Mouse (Mus musculus) gastrocnemius, adult 2 months (tissue): ENCODE data around the gene Tbc1d16. TPM values are rescaled to one million over a fixed set of nuclear protein-coding genes. Genes with fewer than 3 reads are reported as not detected.

Source experiments
- DNase-seq: peaks from one replicate; pipeline ENCODE4 v3.0.0; 2022
- H3K27ac ChIP-seq: fragments of 200-600 bp; 2 replicates; pipeline ENCODE4 v1.8.1; 2022; ENCODE audit warnings: mild to moderate bottlenecking
- H3K4me3 ChIP-seq: fragments of 200-600 bp; 2 replicates; pipeline ENCODE4 v1.8.1; 2022; ENCODE audit warnings: mild to moderate bottlenecking, moderate library complexity
- CTCF ChIP-seq: fragments of 200-600 bp; IDR thresholded peaks from 2 replicates; pipeline ENCODE4 v1.8.1; 2022; ENCODE audit warnings: antibody characterized with exemption, mild to moderate bottlenecking, moderate library complexity
- intact Hi-C: fragments of 180-260 bp; cut with DNase I; formaldehyde crosslinking; loops from one replicate; pipeline ENCODE4 v1.15.1; 2025
- total RNA-seq, 2 experiments: library from RNA; stranded (reverse); gene quantifications; 2 replicates each; pipeline ENCODE4 v1.2.3; 2021

The Tbc1d16 gene
- total RNA-seq, 2 experiments from 2014 or later: 30.7 to 36.6 TPM

DNA sequence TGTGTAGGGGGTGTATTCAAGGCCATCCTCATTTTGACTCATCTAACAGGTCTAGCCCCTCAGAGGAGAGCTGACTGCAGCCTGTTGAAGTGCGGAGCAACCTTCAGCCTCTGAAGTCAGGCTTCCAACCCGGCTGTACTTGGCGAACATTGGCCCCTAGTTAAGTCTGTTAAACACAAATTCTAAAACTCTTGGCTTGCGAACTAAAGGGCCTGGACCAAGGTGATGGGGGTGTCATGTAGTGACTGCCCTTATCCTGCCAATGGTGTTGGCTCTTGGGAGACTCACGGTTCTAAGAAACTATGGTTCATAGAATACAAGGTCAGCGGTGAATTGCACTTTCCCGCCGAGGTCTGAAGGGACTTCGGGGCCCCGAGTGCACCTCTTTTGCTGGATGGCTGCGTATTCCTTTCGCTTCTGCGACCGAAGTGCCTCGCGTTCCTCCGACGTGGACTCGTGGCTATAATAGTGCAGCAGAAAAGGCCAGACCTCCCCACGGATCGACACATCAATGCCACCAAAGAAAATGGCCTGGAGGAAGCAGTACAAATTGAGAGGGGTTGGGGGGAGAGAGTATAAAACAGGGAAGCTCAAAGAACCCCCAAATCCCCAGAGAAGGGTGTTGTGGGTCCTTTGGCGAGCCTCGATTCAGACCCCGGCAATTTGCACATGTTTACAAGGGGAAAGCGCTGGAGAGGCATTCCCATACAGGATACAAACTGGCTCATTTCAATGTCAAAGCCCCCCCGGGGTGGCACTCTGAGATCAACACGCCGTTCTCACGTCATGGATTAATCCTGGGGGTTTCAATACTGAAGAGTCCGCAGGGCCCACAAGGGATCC is 72.4 kb downstream of the Tbc1d16 start:
- Histone ChIP-seq H3K4me3 (no peak overlapping the region), H3K27ac (no peak overlapping the region)
- DNase-seq: no peak
- no peak for TF ChIP-seq CTCF
- intact Hi-C loops: no loop called here

- TF ChIP-seq CTCF: no peak
- Histone ChIP-seq H3K4me3 (no peak overlapping the region), H3K27ac (no peak overlapping the region)
- DNase-seq: no peak
- intact Hi-C loops: no loop called here
Measured at GRCm38 (mm10) chr11:119152321-119152831, 75.9 kb downstream of the Tbc1d16 start.

DNA sequence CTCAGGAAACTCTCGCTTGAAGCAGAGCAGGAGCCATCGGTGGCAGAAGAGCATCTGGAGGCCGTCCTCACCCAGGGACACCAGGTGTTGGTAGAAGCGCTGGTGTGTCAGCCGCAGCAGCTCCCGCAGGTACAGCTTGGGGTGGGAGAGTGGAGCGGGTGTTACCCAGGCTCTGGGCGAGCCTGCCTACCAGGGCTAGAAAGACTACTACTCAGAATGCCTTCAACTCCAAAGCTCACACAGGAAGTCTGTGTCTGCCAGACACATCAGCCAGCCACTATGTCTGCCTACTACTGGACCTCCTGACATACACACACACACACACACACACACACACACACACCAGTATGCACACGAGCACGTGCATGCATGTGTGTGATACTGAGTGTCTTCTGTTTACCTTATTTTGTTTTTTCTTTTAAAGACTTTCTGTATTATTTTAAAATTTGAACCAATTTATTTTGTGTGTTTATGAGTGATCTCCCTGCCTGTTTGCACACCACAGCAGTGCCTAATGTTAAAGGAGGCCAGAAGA is 77.2 kb downstream of the Tbc1d16 start:
- H3K27ac ChIP-seq: no peak overlapping the region
- no peak for TF ChIP-seq CTCF
- no peak overlapping the region for H3K4me3 ChIP-seq
- intact Hi-C loops: no loop called here
- DNase-seq: no peak

- no peak for TF ChIP-seq CTCF
- H3K4me3 ChIP-seq: no peak overlapping the region
- no peak for DNase-seq
- intact Hi-C loops: no loop called here
- H3K27ac ChIP-seq: no peak overlapping the region
Measured at GRCm38 (mm10) chr11:119150442-119150841, 77.9 kb downstream of the Tbc1d16 start.

DNA sequence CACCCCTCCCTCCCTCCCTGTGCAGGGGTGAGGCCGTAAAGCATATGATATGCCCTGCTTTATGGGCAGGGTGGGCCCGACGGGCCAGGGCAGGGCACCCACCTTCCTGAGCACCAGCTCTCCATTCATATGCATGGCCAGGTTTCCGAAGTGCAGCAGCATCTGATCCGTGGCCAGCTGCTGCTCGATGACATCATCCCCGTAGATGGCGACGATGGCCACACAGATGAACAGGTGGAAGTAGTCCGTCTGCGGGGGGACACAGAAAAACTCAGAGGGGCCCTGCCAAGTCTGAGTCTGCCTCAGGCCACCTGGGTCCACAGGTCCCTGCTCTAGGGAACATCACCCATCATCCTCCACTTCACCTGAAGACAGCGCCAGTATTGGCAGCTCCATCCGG is 79.5 kb downstream of the Tbc1d16 start:
- H3K4me3 ChIP-seq: no peak overlapping the region
- intact Hi-C loops: no loop called here
- H3K27ac ChIP-seq: no peak overlapping the region
- DNase-seq: no peak
- TF ChIP-seq CTCF: no peak

- no peak for TF ChIP-seq CTCF
- intact Hi-C loops: no loop called here
- no peak overlapping the region for H3K27ac ChIP-seq
- H3K4me3 ChIP-seq: no peak overlapping the region
- no peak for DNase-seq
Measured at GRCm38 (mm10) chr11:119147153-119147552, 81.1 kb downstream of the Tbc1d16 start.

GRCm38 (mm10) chr11:119146140-119146539 is 82.2 kb downstream of the Tbc1d16 start:
- intact Hi-C loops: no loop called here
- H3K4me3 ChIP-seq: no peak overlapping the region
- DNase-seq: no peak
- TF ChIP-seq CTCF: no peak
- no peak overlapping the region for H3K27ac ChIP-seq

DNA sequence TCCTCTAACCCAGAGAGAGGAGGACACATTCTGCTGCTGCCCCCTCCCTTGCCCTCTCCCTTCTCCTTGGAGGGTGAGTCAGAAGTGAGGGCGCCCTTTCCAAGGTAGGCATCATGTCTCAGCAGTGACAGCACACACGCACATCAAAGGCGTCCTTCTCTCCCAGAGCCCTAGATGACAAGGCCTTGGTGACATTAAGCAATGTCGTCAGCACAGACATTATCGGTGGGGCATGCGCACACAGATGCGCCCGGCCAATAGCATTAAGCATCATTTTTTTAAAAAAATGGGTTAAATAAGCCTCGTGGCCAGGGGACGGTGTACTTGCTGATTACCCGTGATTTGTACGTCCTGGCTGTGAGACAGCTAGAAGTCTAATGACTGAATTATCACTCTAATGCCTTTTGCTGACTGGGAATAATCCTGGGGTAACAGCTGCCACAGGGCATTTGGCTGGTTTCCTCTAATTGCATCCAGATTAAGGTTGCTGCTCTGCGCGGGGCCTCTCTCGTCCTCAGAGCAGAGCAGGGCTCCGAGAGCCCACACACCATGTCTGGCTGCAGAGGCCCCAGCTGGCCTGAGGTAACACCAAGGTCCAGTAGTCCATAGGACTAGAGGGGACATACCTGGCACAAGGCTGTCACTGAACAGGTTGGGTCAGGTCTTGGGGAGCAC is 83.4 kb downstream of the Tbc1d16 start:
- H3K4me3 ChIP-seq: no peak overlapping the region
- no peak overlapping the region for H3K27ac ChIP-seq
- DNase-seq: no peak
- intact Hi-C loops: loop anchor here (5.0 kb wide), 1 partner anchor 47 kb away; no protein-coding TSS in a partner anchor
- TF ChIP-seq CTCF: no peak

- no peak for TF ChIP-seq CTCF
- no peak overlapping the region for H3K4me3 ChIP-seq
- no peak overlapping the region for H3K27ac ChIP-seq
- DNase-seq: no peak
- intact Hi-C loops: loop anchor here (5.0 kb wide), 1 partner anchor 49 kb away; no protein-coding TSS in a partner anchor
Measured at GRCm38 (mm10) chr11:119143376-119144002, 84.8 kb downstream of the Tbc1d16 start.

GRCm38 (mm10) chr11:119142615-119143014 is 85.7 kb downstream of the Tbc1d16 start:
- no peak for TF ChIP-seq CTCF

DNA sequence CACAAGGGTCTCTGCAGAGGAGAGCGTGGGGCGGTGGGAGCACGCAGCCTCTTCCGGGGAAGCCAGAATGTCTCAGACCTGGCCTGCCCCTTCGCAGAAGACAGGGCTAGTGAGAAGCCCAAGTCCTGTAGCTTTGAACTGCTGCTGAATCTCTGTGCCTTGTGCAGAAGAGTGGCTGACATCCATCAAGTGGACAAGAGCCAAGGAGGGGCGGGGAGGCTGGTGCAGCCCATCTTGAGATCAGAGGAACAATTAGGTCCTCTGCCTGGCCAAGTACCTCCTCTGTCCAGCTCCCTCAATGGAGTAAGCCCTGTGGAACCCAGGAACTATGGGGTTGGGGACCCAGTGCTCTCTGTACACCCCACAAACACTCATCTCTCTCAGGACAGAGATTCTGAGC is 89.3 kb downstream of the Tbc1d16 start:
- DNase-seq: no peak
- Histone ChIP-seq H3K4me3 (no peak overlapping the region), H3K27ac (no peak overlapping the region)
- intact Hi-C loops: no loop called here
- TF ChIP-seq CTCF: no peak

More at GRCm38 (mm10) chr11:119142615-119143014, 85.7 kb downstream of the Tbc1d16 start:
- intact Hi-C loops: loop anchor here (5.0 kb wide), 1 partner anchor 50 kb away; no protein-coding TSS in a partner anchor
- Histone ChIP-seq H3K27ac (no peak overlapping the region), H3K4me3 (no peak overlapping the region)
- no peak for DNase-seq

- no peak overlapping the region for H3K27ac ChIP-seq
- intact Hi-C loops: no loop called here
- no peak for TF ChIP-seq CTCF
- H3K4me3 ChIP-seq: no peak overlapping the region
- no peak for DNase-seq
Measured at GRCm38 (mm10) chr11:119138205-119138604, 90.1 kb downstream of the Tbc1d16 start.
